Mouse (Mus musculus) layer of hippocampus, postnatal 14 days (tissue): ENCODE data around the gene Akap9. TPM values are rescaled to one million over a fixed set of nuclear protein-coding genes. Genes with fewer than 3 reads are reported as not detected.
"Not testable (repeated sequence)": the region's sequence is repeated elsewhere in the genome, so short reads cannot be mapped to it uniquely, and the experiment has no call there.

ENCODE experiments used
- DNase-seq, 2 experiments: peaks; one replicate each; pipeline ENCODE4 v3.0.0; 2021 to 2022; ENCODE audit warnings: low spot score in 2 of 2, mixed read lengths in 1 of 2
- long read RNA-seq, 2 experiments: library from polyadenylated mRNA; stranded (forward); transcript quantifications; one replicate each; pipeline ENCODE4 v2.0.0; 2021
- total RNA-seq, 2 experiments: library from RNA; stranded (reverse); gene quantifications; 2 replicates each; pipeline ENCODE4 v1.2.3; 2021

Akap9 gene
- total RNA-seq: 10 to 100 TPM; 64.1 to 68.1 TPM
- long read RNA-seq, experiment 1, partial matches to known transcripts: 4 of 6 reads
- long read RNA-seq, experiment 1, other reads (novel, unspliced or antisense): 1 of 6 reads
- long read RNA-seq, experiment 2, partial matches to known transcripts: 4 of 6 reads
- long read RNA-seq, experiment 2, other reads (novel, unspliced or antisense): 2 of 6 reads

GRCm38 (mm10) chr5:3927801-3928689 lies at the start of gene Akap9:
Gene Akap9 (plus strand): TSS chr5:3928054.
- DNase-seq: peak; percentile 41 to 68

- DNase-seq: not testable (repeated sequence)
Observed at GRCm38 (mm10) chr5:3886862-3887261, 41.0 kb upstream of the Akap9 start.

DNA sequence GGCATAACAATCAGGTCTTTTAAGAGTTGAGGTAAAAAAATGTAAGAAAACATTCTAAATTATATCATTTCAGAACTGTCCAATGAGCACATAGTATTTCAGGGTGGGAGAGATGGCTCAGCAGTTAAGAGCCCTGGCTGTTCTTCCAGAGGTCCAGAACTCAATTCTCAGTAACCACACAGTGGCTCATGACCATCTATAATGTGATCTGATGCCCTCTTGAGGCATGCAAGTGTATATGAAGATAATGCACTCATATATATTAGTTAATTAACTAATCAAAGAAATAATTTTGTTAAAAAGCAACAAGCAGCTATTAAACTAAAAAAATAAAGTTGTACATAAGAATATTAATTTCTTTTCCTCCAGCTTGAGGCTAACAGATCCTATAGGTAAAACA lies 38.7 kb upstream of the Akap9 start:
- no peak for DNase-seq

DNA sequence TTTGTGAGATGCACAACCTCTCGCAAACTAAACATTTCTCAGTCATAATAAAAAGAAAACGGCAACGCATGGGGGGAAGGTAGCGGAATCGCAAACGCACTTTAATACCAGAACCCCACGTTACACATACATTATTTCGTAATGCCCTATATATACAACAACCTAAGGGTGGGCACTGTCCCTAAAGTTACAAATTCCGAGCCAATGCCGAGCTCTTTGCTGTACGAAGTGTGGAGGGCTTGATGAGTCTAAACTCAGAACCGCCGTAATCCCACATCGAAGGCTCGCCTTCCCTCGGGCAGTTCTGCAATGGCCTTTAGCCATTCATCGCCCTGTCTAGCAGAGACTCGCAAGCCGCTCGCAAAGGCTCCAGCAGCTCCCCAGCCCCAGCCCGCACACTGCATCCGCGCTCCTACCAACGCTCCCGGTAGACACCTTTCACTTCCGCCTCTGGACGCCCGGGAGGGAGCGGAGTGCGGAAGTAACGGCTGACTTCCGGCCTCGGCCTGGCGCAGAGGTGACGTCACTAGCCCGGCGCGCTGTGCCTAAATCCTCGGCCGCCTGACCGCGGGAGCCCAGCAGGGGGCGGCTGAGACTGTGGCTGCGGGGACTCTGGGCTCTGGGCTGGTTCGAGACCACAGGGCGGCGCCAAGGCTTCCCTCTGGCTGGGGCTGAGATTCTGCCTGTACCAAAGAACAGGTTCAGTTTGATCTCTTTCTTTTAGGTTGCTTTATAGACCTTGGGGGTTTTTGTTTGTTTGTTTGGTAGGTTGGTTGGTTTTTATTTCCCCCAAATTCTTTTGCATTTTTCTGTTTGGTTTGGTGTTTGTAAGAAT lies 34.2 kb upstream of the Akap9 start, which contains the start of gene Mterf1a:
Mterf1a (minus strand) TSS at position 475 of the 835 bp plus-strand sequence.
- peak; percentile 16 to 28 for DNase-seq

GRCm38 (mm10) chr5:3894294-3894619 lies 33.6 kb upstream of the Akap9 start:
- not testable (repeated sequence) for DNase-seq

GRCm38 (mm10) chr5:3905471-3905870 lies 22.4 kb upstream of the Akap9 start:
- no peak for DNase-seq

DNA sequence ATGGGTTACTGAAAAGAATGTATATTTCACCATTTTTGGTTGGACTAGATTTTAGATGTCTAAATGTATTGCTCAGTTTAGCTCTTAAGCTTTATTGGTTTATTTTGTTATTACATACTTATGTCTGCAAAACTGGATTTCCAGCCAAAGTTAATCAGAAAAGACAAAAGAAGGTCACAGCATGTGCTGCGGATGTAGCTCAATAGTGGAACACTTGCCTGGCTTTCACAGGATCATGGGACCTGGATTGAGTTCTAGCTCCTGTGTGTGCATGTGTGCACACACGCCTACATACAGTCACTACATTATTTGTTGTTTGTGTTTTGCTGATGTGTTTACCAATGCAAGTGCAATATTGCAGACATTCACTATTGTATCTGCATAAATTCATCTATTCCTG lies 5.5 kb upstream of the Akap9 start:
- no peak for DNase-seq

DNA sequence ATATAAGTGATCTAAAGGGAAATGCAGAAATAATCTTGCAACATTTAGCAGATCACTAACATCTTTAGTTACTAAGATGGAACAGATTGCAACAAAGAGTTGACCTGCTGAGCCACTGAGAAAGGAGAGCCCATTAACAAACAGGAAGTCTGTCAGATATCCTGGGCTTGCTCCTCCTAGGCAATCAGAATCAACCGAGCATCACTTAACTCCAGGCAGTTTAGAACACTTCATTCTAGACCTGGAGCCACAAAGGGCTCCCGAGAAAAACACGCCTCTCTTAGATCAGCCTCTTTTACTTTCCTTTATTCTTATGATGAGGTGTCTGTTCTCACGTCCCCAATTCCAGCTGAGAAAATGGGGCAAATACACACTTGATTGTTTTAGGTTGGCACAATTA lies 1.2 kb upstream of the Akap9 start:
- DNase-seq: no peak

DNA sequence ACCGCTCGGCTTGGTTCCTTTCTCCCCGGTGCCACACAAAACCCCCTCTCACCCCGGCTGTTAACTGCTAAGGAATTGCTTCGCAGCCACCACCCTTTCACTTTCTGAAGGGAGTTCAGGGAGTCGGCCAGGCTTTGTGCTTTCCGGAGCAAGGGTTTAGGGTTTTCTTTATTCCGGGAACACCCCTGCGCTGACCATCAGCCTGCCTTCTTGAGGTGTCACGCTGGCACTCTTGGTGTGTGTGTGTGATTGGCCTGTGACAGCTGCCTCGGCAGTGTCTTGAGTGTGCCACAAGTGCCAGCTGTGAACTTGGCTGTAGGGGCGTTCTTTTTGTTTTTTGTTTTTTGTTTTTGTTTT lies 814 bp downstream of the Akap9 start:
- DNase-seq: peak in 1 of 2 experiments; percentile 17

DNA sequence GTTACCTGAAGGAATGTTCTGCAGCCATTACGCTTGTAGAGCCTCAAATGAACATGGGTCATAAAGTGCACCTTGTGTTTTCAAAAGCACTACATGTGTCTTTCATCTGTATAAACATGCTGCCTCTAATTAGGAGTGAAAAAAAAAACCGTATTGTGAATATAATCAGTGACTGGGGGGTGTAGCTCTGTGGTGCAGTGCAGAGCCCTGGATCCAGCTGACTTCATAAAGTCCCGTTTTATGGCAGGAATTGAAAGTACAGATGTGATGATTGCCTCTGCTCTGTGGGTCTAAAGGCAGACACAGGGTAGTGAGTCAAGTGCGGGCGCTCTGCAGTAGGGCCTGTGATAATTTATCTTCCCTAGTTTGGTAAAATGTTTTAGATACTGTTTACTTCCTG lies 2.9 kb downstream of the Akap9 start:
- no peak for DNase-seq

DNA sequence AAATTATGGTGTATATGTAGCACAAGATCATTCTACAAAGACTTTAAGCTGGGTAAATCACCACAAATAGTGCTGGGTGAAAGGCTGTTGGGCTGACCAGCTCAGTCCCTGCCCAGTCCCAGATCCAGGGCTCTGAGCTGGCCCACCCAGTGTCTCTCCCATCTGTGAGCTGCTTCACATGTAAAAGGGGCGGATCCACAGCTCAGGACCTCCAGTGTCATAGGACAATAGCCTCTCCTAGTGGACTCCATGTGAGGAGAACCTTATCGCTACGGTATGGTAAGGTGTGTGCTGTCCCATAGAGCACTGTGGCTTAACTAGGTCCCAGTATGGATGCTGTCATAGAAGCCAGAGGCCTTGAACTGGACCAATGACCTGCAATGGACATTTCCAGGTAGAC lies 3.8 kb downstream of the Akap9 start:
- no peak for DNase-seq

- no peak for DNase-seq
Observed at GRCm38 (mm10) chr5:3933551-3933950, 5.7 kb downstream of the Akap9 start.

DNA sequence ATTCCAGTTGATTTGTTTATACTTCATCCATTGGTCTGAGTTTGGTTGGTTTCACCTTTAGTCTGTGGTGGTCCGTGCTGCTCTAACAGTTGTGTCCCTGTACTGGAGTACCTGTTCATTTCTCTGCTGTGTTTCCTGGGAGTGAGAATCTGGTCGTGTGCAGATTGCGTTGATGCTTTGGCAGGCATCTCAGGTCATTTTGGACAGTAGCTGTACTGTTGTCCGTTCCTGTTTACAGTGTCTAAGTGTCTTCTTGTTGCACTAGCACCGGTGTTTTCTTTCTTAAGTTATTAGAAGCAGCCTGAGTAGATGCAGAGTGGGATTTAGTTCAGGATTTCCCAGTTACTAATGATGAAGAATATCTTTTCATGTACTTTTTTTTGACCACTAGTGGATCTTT lies 7.4 kb downstream of the Akap9 start:
- DNase-seq: no peak

GRCm38 (mm10) chr5:3935778-3936554 lies 8.1 kb downstream of the Akap9 start:
- DNase-seq: no peak

GRCm38 (mm10) chr5:3938905-3939304 lies 11.1 kb downstream of the Akap9 start:
- no peak for DNase-seq

DNA sequence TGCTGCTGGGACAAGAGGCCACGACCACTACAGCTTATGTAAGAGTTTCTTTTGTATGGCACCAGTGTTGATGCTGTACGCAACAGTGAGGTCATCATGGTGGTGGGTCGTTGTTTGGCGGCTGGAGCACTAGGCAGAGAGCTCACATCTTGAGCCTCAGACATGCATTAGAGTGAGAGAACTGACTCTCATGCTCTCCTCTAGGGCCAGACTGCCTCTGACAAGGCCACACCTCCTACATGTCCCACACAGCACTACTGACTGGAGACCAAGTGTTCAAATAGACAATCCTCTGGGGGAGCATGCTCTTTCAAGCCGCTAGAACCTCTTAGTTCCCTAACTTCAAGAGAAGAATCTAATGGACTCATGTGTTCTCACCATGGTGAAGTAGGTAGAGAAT lies 11.5 kb downstream of the Akap9 start:
- no peak for DNase-seq

GRCm38 (mm10) chr5:3941240-3941639 lies 13.4 kb downstream of the Akap9 start:
- peak in 1 of 2 experiments; percentile 62 for DNase-seq

GRCm38 (mm10) chr5:3943169-3943568 lies 15.3 kb downstream of the Akap9 start:
- not testable (repeated sequence) for DNase-seq

GRCm38 (mm10) chr5:3952498-3952897 lies 24.6 kb downstream of the Akap9 start:
- DNase-seq: no peak

DNA sequence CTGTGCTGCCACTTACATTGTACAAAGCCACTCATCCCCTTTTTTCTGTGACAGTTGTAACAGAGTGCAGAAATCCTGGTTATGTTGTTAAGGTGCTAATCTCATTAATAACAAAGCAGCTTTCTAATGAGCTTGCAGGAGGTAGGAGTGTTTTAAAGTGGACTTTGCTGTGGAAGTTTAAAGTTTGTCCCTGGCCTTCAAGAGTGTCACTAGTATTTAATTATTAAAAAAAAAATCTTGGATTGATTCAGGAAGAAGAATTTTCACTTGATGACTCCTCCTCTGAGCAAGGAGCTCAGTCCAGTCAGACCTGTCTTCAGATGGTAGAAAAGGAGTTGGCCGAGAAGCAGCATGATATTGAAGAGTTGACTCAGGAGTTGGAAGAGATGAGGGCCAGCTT lies 26.7 kb downstream of the Akap9 start:
- no peak for DNase-seq

GRCm38 (mm10) chr5:3961286-3961685 lies 33.4 kb downstream of the Akap9 start:
- DNase-seq: no peak
